Mouse (Mus musculus) heart, postnatal 25 days (tissue): ENCODE measurements at regions not wholly inside any gene's neighbourhood (a gene's known extent, or its start where the extent isn't known, plus 50 kb on each side); places are given as distances from the start of the nearest gene placed in this dataset.

ENCODE experiments used
- DNase-seq: peaks from one replicate; pipeline ENCODE4 v3.0.0; 2022; ENCODE audit warnings: low spot score
- intact Hi-C: fragments of 180-260 bp; cut with DNase I; formaldehyde crosslinking; loops from one replicate; pipeline ENCODE4 v1.15.1; 2025

- no peak for DNase-seq
- intact Hi-C loops, result loop anchor here (5.0 kb wide), 1 partner anchor 54 kb away; no protein-coding TSS in a partner anchor
Measured at GRCm38 (mm10) chr8:26436236-26436635, 316.9 kb downstream of the Gm45692 start.

GRCm38 (mm10) chr8:26437571-26437970 lies 318.2 kb downstream of the Gm45692 start:
- no peak for DNase-seq
- intact Hi-C loops, result loop anchor here (5.0 kb wide), 1 partner anchor 55 kb away; no protein-coding TSS in a partner anchor

DNA sequence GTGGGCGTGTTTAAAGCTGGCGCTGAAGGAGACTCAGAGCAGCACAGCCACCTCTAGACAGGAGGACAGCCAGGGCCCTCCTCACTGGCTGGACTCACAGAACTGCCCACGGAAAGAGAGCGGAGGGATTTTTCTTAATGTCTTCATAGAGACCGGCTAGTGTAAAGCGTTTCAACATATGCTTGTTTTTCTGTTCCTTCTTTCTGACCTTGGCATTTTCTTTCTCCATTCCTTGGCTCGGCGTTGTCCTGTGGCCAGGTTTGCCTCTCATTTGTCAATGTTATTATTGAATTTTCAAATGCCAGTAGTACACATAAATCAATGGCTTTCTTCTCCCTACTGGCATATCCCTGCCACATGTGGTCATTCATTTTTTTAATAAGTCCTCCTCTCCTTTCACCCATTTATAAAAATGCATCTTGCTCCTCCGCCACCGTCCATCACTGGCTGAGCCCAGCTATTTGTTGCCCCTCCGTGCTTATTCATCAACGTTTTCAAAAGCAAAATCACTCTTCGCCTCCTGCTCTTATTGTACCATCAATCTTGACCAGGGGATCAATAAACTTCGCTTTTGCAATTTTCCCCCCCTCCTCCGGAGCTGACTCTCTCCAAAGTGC lies 319.0 kb downstream of the Gm45692 start:
- intact Hi-C loops, result loop anchor here (5.0 kb wide), 1 partner anchor 56 kb away; no protein-coding TSS in a partner anchor
- no peak for DNase-seq

GRCm38 (mm10) chr8:26438877-26439276 lies 319.5 kb downstream of the Gm45692 start:
- no peak for DNase-seq
- intact Hi-C loops, result loop anchor here (5.0 kb wide), 1 partner anchor 57 kb away; no protein-coding TSS in a partner anchor

DNA sequence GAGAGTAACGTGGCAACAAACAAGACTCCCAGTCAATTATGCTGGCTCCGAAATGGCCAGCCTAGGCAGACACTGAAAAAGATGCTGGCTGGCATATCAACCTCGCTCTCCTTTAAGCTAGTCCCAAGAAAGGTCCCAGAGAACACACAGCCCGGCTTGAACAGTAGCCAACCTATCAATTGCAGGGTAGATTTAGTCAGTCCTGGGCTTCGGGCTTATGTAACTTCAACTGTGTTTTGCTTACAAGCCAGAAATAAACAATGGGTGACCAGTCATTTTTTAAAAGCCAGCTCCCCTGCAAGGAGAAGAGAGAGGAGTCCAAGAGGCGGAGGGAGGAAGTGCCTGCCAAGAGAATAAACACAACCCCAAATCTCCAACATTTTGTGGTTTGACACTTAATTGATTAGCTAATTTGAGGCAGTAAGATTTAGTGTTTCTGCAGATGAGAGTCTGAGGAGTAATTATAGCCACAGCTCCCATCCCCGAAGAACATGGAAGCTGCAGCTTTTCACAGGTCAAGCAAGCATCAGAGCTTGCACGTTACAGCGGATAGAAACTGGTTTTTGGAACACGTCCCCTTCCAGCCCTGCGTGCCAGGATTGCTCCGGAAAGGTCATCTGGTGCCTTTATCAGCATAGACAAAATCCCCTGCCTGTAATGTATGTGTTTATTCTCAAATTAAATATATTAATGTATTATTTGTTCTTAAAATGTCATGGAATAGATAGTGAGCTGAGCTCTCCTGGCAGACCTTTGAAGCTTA lies 322.1 kb downstream of the Gm45692 start:
- intact Hi-C loops, result loop anchor here (1.0 to 2.0 kb wide), 2 partner anchors 96 to 539 kb away; no protein-coding TSS in a partner anchor
- no peak for DNase-seq

GRCm38 (mm10) chr8:26443041-26443440 lies 323.7 kb downstream of the Gm45692 start:
- peak; percentile 31 for DNase-seq
- intact Hi-C loops, result loop anchor here (2.0 kb wide), 1 partner anchor 538 kb away; no protein-coding TSS in a partner anchor

DNA sequence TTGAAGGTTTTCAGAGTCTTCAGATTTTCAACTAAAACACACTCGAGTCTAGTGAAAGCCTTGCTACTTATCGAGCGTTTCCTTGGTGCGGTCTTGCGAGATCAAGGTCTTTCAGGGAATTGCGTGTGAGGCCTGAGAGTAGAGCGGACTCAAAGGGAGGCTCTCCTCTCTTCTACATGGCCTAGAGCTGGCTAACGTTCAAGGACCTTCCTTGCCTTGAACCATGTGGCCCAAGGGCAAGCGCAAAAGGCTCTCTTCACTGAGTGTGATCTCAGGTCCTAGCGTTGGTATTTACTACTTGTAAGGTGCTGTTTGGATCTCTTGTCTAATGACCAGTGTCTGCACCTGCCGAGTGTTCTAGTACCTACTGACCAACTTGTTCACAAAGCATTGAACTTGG lies 324.4 kb downstream of the Gm45692 start:
- DNase-seq, result no peak
- intact Hi-C loops, result loop anchor here (2.0 kb wide), 2 partner anchors 259 to 537 kb away; no protein-coding TSS in a partner anchor

DNA sequence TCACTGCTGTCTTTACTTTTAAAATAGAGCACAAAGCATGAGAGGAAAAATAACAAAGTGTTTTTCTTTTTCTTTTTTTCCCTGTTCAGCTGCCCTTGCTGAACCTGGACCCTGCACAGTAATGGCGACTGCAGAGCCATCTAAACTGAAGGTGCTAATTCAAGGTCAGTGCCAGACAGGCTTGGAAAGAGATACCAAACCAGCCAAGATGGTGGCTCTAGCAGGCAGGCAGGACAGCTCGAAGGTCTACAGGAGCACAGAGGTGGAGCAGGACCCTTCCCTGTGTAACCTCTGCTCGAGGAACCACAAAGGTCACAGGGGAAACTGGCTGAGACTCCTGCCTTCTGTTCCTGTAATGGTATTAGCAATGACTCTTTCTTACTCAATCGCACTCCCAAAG lies 326.7 kb downstream of the Gm45692 start:
- no peak for DNase-seq
- intact Hi-C loops, result loop anchor here (2.0 kb wide), 1 partner anchor 261 kb away; no protein-coding TSS in a partner anchor

DNA sequence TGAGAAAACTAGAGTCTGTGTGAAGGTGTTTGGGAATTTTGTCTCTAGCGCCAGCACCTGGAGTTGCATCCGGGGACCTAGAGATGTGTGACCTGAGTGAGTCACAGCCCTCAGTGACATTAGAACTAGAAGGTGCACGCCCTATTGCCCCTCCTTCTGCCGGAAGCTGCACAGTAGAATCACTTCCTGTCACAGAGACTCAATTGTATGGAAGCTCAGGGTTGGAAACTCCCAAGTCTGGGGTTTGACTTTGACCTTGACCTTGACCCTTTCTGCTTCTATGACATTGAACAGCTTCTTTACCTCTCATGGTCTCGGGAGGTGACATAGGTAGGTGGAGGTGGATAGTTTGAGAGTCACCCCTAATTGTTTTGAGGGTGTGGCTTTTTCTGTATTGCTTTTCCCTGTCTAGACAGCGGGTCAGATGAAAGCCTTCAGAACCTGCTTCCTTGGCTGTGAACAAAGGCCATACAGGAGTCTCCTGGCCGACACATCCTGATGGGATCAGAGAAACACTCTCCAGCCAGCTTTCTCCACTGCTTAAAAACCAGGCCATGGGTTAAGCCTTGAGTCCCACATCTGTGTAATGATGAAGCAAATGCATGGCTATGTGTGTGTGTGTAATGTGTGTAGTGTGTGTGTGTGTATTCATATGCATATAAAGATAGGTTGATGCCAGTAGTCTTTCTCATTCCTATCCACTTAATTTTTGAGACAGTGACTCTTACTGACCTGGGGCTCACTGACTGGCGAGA lies 328.7 kb downstream of the Gm45692 start:
- intact Hi-C loops, result no loop called here

GRCm38 (mm10) chr8:26449291-26449690 lies 330.0 kb downstream of the Gm45692 start:
- intact Hi-C loops, result no loop called here
- no peak for DNase-seq

More for the DNA sequence above, 328.7 kb downstream of the Gm45692 start:
- DNase-seq, result no peak

DNA sequence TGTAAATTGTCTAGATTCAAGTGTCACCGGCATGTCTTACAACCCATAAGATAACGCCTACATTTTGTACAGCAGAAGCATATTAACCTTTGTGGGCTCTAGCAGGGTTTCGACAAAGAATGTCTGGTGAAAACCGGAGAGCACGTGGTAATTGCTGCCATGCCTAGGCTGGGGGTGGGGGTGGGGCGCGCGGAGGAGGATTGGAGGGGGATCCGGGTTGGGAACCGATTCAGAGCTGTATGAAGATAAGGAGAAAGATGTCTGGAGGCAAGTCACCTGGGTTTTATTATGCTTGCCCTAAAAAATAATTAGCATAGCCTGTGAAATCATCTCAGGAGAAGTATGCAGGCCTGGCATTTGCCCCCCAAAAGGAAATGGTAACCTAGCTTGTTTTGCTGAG lies 331.2 kb downstream of the Gm45692 start:
- DNase-seq, result no peak
- intact Hi-C loops, result no loop called here

GRCm38 (mm10) chr8:26452976-26453573 lies 333.7 kb downstream of the Gm45692 start:
- intact Hi-C loops, result no loop called here
- no peak for DNase-seq

- no peak for DNase-seq
- intact Hi-C loops, result no loop called here
Measured at GRCm38 (mm10) chr8:26465346-26465745, 346.0 kb downstream of the Gm45692 start.

DNA sequence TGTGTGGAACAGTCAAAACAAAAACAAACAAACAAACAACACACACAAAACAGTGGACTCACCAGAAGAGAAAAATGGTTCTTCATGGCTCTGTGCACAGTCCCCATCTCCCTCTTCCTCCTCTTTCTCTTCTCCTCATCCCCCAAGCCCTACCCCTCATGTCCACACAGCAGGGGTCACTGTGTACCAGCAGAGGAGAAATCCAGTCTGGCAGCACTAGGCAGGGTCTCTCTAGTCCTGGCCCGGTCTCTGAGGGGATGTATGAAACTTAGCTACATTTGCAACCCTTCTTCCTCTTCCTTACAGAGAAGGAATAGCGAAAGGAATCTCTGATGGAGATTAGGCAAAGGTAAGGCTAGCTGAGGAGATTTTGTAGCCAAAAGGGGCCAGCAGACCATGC lies 349.1 kb downstream of the Gm45692 start:
- intact Hi-C loops, result no loop called here
- no peak for DNase-seq

- no peak for DNase-seq
- intact Hi-C loops, result no loop called here
Measured at GRCm38 (mm10) chr8:26469705-26470104, 350.4 kb downstream of the Gm45692 start.

DNA sequence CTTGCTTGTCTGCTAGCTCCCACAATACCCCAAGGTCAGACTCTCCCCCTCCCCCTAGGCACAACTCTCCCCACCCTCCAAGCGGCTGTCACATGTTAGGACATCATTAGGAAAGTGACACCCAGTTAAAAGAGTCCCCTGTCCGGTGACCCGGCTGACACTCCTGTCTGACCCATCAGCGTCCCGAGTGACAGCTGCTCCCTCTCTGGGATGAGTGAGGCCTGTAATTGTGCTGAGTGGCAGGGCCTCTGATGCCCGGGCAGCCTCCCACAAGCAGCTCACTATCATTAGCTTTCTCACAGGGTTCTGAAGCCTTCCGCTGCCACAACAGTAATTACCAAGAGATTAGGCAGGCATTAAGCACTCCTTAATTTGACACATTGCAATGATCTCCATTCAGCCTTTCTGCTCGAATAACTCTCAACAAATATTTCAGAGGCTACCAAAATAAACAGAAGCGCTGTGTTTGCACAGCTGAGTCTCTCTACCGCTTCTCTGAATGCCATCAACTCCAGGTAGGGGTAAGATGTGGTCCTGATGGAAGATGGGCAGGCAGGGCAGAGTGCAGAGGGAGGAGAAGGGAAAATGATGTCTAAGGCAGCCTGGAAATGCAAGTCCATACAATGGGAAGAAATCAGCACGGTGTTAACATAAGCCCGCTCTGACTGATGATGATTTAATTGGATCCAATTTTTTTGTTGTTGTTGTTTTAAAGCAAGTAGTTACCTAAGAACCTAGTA lies 352.6 kb downstream of the Gm45692 start:
- DNase-seq, result no peak
- intact Hi-C loops, result no loop called here

- DNase-seq, result no peak
- intact Hi-C loops, result no loop called here
Measured at GRCm38 (mm10) chr8:26484749-26485148, 365.4 kb downstream of the Gm45692 start.

- no peak for DNase-seq
- intact Hi-C loops, result no loop called here
Measured at GRCm38 (mm10) chr8:26487866-26488265, 368.5 kb downstream of the Gm45692 start.

DNA sequence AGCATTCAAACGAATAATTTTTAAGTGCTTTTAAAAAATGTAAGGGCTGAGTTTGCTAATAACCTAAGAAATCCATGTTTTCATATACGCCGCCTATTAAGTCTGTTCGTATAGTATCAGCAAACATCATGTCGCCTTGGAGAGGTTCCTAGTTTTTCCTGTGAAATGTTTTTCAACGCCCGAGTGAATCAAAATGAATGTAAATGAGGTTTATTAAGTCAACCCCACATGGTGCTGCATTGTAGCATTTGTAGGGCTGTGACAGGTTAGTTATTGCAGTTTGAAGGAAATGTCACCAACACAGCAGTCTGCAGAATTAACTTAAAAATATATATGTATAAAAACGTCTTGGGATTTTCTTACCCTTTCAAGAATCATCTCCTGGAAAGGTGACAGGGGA lies 369.3 kb downstream of the Gm45692 start:
- intact Hi-C loops, result no loop called here

More for the DNA sequence above, 369.3 kb downstream of the Gm45692 start:
- no peak for DNase-seq
